Mouse (Mus musculus) kidney, adult 2 months (tissue): ENCODE results near the gene Catspere2. TPM values are rescaled to one million over a fixed set of nuclear protein-coding genes. Genes with fewer than 3 reads are reported as not detected.
"Not testable (repeated sequence)": the region's sequence is repeated elsewhere in the genome, so short reads cannot be mapped to it uniquely, and the experiment has no call there.

Source experiments
- DNase-seq: peaks from one replicate; pipeline ENCODE4 v3.0.0; 2021
- H3K27ac ChIP-seq: fragments of 200-500 bp; 2 replicates; pipeline ENCODE4 v1.5.1; 2012; ENCODE audit warnings: low read depth, low read length, control low read depth, inconsistent platforms; ENCODE audit not compliant: insufficient read depth
- H3K27me3 ChIP-seq: fragments of 200-500 bp; replicated peaks from 2 replicates; pipeline ENCODE4 v1.6.1; 2012; ENCODE audit warnings: mild to moderate bottlenecking, moderate library complexity, low read length, inconsistent platforms; ENCODE audit not compliant: control insufficient read depth, insufficient read depth
- H3K36me3 ChIP-seq: fragments of 200-500 bp; 2 replicates; pipeline ENCODE4 v1.6.1; 2012; ENCODE audit warnings: mild to moderate bottlenecking, moderate library complexity, low read length, inconsistent platforms; ENCODE audit not compliant: control insufficient read depth, insufficient read depth
- H3K4me1 ChIP-seq: fragments of 200-500 bp; 2 replicates; pipeline ENCODE4 v1.6.1; 2011; ENCODE audit warnings: low read length; ENCODE audit not compliant: control insufficient read depth, insufficient read depth
- H3K4me3 ChIP-seq: fragments of 200-500 bp; 2 replicates; pipeline ENCODE4 v1.5.1; 2011; ENCODE audit warnings: mild to moderate bottlenecking, low read depth, low read length, control low read depth; ENCODE audit not compliant: insufficient read depth
- CTCF ChIP-seq: fragments of 200-500 bp; conservative IDR thresholded peaks from 2 replicates; pipeline ENCODE4 v1.5.1; 2011; ENCODE audit warnings: low read depth, mild to moderate bottlenecking, control low read depth, low read length, moderate library complexity, mixed read lengths; ENCODE audit not compliant: insufficient read depth, insufficient read length
- POLR2A ChIP-seq: fragments of 200-500 bp; IDR thresholded peaks from one replicate; pipeline ENCODE4 v1.6.1; 2011; ENCODE audit warnings: low read depth, low read length, control low read depth
- WGBS: fragments of 180-500 bp; shearing (Covaris S2); methylation state at CpG from one replicate; pipeline ENCODE4 v1.1.7; 2018; 5-methylcytosine and 5-hydroxymethylcytosine counted together
- polyA plus RNA-seq: library from polyadenylated mRNA; depleted of rRNA; stranded (reverse); fragments of >200 nt; gene quantifications from 2 replicates; pipeline ENCODE4 v1.2.3, GENCODE M21; 2012; rRNA removed

Gene Catspere2
- polyA plus RNA-seq, 1 experiment, result 0.58 TPM

DNA sequence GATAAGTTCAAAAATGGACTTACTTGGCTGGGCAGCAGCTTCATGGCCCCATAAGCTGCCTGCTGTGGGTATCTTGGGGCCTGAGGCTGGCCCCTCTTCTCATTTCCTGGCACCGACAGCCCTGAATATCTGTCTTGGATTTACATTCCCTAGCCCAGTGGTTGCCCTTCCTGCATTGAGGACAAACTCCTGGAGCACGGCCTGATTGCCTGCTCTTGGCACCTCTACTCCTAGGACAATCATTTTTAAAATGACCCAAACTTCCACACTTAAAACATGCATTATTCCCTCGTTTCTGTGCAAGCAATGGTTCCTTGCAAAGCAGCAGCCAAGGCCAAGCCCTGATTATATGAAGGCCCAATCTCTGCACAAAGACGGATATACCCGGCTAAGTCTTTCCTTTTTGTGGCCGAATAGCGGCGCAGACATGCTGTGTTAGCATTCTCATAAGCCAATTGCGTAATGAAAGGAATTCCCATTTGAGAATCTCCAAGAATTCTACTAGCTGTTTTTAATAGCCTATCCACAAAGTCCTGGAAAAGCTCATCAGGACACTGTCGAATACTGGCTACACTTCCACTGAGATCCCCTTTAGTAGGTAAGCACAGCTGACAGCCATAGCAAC, 222.6 kb downstream of the Catspere2 start:
- H3K4me1 ChIP-seq, result no peaks in the 10 kb centered on the region; the same call in 1 of the 2 replicates
- DNase-seq, result peak; percentile 41
- no peaks in the 10 kb centered on the region for H3K27me3 ChIP-seq
- no peak overlapping the region for H3K27ac ChIP-seq
- TF ChIP-seq CTCF (no peak), POLR2A (no peak)
- H3K36me3 ChIP-seq, result no peaks in the 10 kb centered on the region
- no peak overlapping the region for H3K4me3 ChIP-seq
- WGBS, result 52% methylated on average over 10 of the region's 10 CpGs

DNA sequence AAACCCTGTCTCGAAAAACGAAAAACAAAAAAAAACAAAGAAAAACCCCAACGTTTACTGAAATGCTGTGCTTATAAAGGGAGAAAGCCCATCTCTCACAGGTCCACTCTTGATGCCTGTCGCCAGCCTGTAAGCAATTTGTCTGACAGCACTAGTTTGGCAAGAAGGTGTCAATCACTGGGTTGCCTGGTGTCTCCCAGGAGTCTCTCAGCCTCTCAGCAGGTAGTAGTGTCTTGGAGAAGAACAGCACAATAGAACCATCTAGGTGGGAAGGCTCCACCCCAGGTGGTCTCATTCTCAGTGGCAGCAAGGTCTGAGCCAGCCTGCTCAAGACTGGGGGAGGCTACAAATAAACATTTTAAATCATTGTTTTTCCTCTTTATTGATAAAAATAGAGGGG, 224.6 kb downstream of the Catspere2 start:
- DNase-seq, H3K4me3 ChIP-seq, H3K27me3 ChIP-seq, H3K36me3 ChIP-seq, H3K4me1 ChIP-seq, H3K27ac ChIP-seq: not testable (repeated sequence)
- 92% methylated on average over 4 of the region's 4 CpGs for WGBS

DNA sequence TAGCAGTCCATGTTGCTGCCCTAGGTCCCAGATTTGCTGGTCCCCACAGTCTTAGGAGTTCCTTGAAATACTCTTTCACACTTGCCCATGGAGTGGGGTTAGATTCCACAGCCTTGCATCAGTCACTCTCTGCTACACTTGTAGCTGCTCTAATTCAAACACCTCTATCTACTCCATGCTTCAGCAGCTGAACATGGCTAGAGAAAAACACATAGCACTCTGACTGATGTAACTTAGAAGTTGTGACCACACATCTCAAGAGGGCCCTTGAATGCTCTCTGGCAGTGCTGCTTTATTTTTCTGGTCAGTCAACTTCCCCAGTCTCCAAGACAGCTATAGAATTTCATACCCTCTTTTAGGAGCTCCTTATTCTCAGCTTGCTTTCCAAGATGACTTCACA, 226.7 kb downstream of the Catspere2 start:
- no peaks in the 10 kb centered on the region for H3K36me3 ChIP-seq
- no peak overlapping the region for H3K27ac ChIP-seq
- no peak overlapping the region for H3K4me3 ChIP-seq
- no peak for DNase-seq
- no peak for TF ChIP-seq CTCF
- TF ChIP-seq POLR2A, result no peak
- no peaks in the 10 kb centered on the region; the same call in 1 of the 2 replicates for H3K4me1 ChIP-seq
- no peaks in the 10 kb centered on the region for H3K27me3 ChIP-seq

DNA sequence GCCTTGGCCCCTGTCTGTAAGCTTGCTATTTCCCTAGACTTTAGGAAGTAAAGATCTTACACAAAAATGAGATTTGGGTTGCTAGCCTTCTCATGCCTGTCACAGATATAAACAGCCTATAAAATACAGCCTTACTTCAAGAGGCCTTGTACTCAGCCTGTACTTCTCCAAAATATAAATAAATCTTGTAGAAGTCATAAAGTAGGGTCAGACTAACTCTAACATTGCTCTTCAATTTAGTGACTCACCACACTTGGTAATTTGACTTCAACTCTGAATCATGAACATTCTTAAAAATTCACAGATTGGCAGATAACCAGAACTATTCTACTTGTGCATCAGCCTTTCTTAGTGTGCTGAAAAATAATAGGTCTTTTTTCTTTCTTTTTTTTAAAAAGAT, 233.9 kb downstream of the Catspere2 start:
- Histone ChIP-seq H3K36me3 (no peaks in the 10 kb centered on the region), H3K4me1 (no peaks in the 10 kb centered on the region; the same call in 1 of the 2 replicates), H3K4me3 (no peak overlapping the region), H3K27ac (no peak overlapping the region), H3K27me3 (no peaks in the 10 kb centered on the region)
- no peak for DNase-seq
- TF ChIP-seq POLR2A (no peak), CTCF (no peak)

DNA sequence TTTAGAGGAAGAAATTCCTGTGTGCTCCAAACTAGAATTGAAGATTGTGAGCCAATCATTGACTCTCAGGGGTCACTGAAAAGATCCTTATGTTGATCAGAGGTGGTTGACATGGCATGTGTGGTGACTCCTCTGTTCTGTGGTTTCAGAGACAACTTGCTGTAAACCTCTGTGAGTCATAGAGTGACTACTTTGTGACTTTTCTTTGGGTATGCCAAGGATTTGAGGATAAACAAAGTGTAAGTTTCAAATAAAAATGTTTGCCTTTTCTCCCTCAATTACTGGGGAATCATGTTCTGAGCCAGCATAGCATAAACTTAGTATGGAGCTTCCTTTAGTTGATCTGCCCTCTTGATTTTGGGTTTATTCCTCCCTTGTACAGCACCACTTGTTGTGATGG, 235.1 kb downstream of the Catspere2 start:
- no peak overlapping the region for H3K4me3 ChIP-seq
- no peak for DNase-seq
- no peak overlapping the region for H3K27ac ChIP-seq
- no peaks in the 10 kb centered on the region for H3K36me3 ChIP-seq
- TF ChIP-seq CTCF (no peak), POLR2A (no peak)
- H3K27me3 ChIP-seq, result no peaks in the 10 kb centered on the region
- no peaks in the 10 kb centered on the region; the same call in 1 of the 2 replicates for H3K4me1 ChIP-seq

DNA sequence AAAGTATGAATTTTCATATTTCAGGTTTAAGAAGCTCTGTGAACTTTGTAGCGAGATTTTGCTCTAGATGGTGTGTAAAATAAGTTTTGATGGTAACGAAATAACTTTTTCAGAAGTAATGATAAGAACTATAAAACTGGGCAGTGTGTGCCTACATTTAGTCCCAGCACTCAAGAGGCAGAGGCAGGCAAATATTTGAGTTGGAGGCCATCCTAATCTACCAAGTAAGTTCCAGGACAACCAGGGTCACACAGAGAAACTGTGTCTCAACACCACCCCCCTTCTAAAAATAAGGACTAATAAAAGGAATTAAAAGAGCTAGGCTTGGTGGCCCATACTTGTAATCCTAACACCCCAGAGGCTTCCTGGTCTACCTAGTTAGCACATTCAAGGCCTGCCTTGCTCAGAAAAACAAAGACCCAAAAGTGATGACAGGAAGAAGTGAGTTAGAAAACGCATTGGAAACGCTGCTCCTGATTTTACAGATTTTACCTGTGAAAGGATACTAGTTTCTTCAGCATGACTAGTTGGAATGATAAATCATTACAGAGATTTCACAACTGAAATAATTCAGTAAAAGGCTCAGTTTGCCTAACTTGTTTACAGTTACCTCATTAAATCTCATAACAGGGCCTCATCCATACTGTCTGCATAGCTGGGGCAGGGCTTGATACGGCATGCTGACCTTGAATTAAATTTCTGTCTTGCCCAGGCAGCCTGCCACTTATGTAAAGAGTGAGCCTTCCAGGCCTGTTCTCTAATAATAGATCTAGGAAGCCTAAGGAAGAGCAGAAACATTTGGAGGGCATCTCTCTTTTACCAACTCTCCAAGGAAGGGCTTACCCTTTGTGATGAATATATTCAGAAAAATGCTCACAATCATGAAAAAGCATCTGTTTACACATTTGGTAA, 236.2 kb downstream of the Catspere2 start:
- no peak overlapping the region for H3K4me3 ChIP-seq
- TF ChIP-seq POLR2A (no peak), CTCF (no peak)
- H3K27me3 ChIP-seq, result no peaks in the 10 kb centered on the region
- H3K36me3 ChIP-seq, result no peaks in the 10 kb centered on the region
- no peaks in the 10 kb centered on the region; the same call in 1 of the 2 replicates for H3K4me1 ChIP-seq
- no peak for DNase-seq
- WGBS, result 82% methylated on average over 5 of the region's 5 CpGs
- H3K27ac ChIP-seq, result no peak overlapping the region

Other genes with a start within 250 kb of the Catspere2 start
- gene Adss, start 186.9 kb upstream of the Catspere2 start, polyA plus RNA-seq, result 19.9 and 25.3 TPM in 2 replicates
- 6.4 TPM in 2 replicates for gene Desi2, start 204.0 kb downstream of the Catspere2 start, polyA plus RNA-seq